Mouse (Mus musculus): Measurements from ENCODE around the gene Mypop.
A peak's percentile ranks its signal among the peaks of the same experiment; 100 is the strongest.

Gene Mypop

GRCm38 (mm10) chr7:19017909-19018308 lies 26.9 kb downstream of the Mypop start:
- no peak for DNase-seq (ENCODE audit: low spot score in 2 of 2)

- no peak for DNase-seq (ENCODE audit: low spot score in 2 of 2)
Measured at GRCm38 (mm10) chr7:19021048-19021447, 30.0 kb downstream of the Mypop start.

- DNase-seq (ENCODE audit: low spot score in 2 of 2), result no peak
Measured at GRCm38 (mm10) chr7:19022189-19022958, 31.3 kb downstream of the Mypop start.

- DNase-seq (ENCODE audit: low spot score in 2 of 2), result peak in 1 of 2 experiments; percentile 22
Measured at GRCm38 (mm10) chr7:19023357-19023814, 32.3 kb downstream of the Mypop start, which contains the start of gene Foxa3. Foxa3 (minus strand) TSS chr7:19023538.

GRCm38 (mm10) chr7:19024096-19024506 lies 33.1 kb downstream of the Mypop start, which contains the start of gene Sympk:
Sympk (plus strand) TSS chr7:19024377.
- DNase-seq (ENCODE audit: low spot score in 2 of 2), result peak; percentile 75 to 95

- DNase-seq (ENCODE audit: low spot score in 2 of 2), result no peak
Measured at GRCm38 (mm10) chr7:19024581-19025255, 33.7 kb downstream of the Mypop start.

GRCm38 (mm10) chr7:19028067-19028466 lies 37.0 kb downstream of the Mypop start:
- no peak for DNase-seq (ENCODE audit: low spot score in 2 of 2)

GRCm38 (mm10) chr7:19029084-19029653 lies 38.1 kb downstream of the Mypop start:
- peak in 1 of 2 experiments; percentile 37 for DNase-seq (ENCODE audit: low spot score in 2 of 2)

- DNase-seq (ENCODE audit: low spot score in 2 of 2), result no peak
Measured at GRCm38 (mm10) chr7:19031641-19032040, 40.6 kb downstream of the Mypop start.

GRCm38 (mm10) chr7:19044616-19045015 lies 53.6 kb downstream of the Mypop start:
- DNase-seq (ENCODE audit: low spot score in 2 of 2), result no peak

- DNase-seq (ENCODE audit: low spot score in 2 of 2), result no peak
Measured at GRCm38 (mm10) chr7:19046286-19047069, 55.4 kb downstream of the Mypop start.

- DNase-seq (ENCODE audit: low spot score in 2 of 2), result no peak
Measured at GRCm38 (mm10) chr7:19048006-19048527, 57.0 kb downstream of the Mypop start.

- no peak for DNase-seq (ENCODE audit: low spot score in 2 of 2)
Measured at GRCm38 (mm10) chr7:19049252-19049651, 58.2 kb downstream of the Mypop start.

- no peak for DNase-seq (ENCODE audit: low spot score in 2 of 2)
Measured at GRCm38 (mm10) chr7:19050172-19050571, 59.1 kb downstream of the Mypop start.

GRCm38 (mm10) chr7:19051161-19051560 lies 60.1 kb downstream of the Mypop start:
- DNase-seq (ENCODE audit: low spot score in 2 of 2), result no peak
